Mouse (Mus musculus) liver, adult 2 months (tissue): Measurements from ENCODE around the gene Gm43518.

ENCODE experiments used
- CTCF ChIP-seq: fragments of 200-500 bp; IDR thresholded peaks from 2 replicates; pipeline ENCODE4 v1.5.1; 2011; ENCODE audit warnings: low read depth, low read length, control low read depth
- POLR2A ChIP-seq: fragments of 200-500 bp; IDR thresholded peaks from 2 replicates; pipeline ENCODE4 v1.6.1; 2011; ENCODE audit warnings: low read length, control low read depth; ENCODE audit not compliant: insufficient read depth; ENCODE audit errors: extremely low read depth

DNA sequence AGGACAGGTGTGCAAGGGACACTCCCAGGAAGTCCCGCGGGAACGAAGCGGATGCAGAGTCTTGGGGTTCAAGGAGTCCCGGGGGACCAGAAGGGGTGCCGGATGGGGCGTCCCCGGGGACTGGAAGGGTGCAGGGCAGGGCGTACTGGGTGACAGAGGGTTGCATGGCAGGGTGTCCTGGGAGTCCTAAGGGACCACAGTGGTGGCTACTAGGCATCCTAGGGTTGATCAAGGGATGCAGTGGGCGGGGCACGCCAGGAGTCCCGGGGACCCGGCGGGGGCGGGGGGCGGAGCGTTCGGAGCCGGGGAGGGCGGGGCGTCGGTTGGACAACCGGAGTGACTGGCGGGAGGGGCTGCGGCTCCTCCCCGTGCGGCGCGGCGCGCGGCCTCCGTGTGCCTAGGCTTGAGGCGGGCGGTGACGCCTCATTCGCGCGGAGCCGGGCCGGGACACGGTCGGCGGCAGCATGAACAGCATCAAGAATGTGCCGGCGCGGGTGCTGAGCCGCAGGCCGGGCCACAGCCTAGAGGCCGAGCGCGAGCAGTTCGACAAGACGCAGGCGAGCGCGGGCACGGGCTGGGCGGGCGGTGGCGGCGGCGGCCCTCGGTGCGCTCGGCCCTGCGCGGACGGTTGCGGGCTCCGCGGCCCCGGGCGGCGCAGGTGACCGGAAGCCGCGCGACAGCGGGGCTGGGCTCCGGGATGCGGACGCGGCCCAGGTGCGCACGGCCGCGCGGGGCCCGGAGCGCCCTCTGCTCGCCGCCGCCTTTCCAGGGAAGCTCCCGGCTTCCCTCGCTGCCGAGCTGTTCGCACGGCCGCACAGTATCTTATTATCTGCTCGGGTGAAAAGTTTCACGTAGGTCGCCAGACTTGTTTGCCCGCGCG, 46.3 kb downstream of the Gm43518 start, which contains the start of gene Hip1r:
- TF ChIP-seq CTCF = no peak
- TF ChIP-seq POLR2A = peak; percentile 90
